Mouse (Mus musculus) spleen, postnatal 14 days (tissue): Measurements from ENCODE around the gene Asphd2.

ENCODE experiments used
- DNase-seq, 2 experiments: peaks; one replicate each; pipeline ENCODE4 v3.0.0; 2021 to 2022; ENCODE audit warnings: low spot score in 2 of 2

Gene Asphd2

GRCm38 (mm10) chr5:112391676-112392323 is 2.9 kb downstream of the Asphd2 start:
- DNase-seq, result no peak

- DNase-seq, result no peak
Measured at GRCm38 (mm10) chr5:112391002-112391401, 3.7 kb downstream of the Asphd2 start.

DNA sequence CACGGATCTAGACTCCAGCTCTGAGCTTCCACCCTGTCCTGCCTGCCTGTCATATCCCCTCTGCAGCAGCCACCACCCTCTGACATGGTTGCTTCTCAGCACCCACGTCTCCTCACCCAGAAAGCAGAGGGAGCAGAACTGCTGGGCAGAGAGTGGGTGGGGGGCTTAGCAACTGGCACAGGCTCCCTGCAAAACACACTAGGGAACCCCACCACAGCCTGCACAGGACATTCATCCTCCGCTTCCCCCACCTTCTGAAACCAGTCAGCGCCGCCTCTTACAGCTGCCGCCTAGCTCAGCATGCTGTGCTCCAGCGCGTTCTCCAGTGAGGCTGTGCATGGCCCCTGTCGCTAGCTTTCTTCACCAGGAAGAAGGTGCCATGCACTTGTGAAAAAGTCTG is 5.3 kb downstream of the Asphd2 start:
- no peak for DNase-seq

- DNase-seq, result no peak
Measured at GRCm38 (mm10) chr5:112385973-112386372, 8.7 kb downstream of the Asphd2 start.

DNA sequence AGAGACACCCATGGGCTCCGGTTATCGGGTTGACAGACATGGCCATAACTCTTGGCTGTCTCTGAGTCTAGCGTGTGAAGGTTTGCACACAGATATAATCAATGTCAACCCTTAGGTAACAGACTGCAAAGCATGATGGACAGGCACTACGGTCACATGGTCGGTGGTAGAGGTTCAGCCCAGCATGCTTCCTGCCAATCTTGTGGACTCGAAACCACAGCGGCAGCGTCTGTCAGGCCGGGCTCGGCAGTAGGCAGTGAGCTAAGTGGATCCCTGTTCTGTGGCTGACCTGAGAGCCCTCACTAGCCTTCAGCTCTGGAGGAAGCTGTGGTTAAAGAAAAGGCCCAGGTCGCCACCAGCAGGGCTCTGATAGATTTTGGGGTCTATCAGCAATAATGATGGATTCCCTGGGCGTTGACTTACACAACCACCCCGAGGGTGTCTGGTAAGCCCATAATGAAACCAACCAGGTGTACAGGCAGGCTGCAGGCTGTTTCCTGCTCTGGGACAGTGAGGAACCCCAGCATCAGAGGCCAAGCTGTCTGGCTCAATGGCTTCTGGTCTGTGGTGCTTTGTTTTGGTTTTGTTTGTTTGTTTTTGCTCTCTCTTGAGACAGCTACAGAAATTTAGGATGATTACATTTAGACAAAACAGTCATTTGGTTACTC is 9.7 kb downstream of the Asphd2 start:
- DNase-seq, result no peak

- no peak for DNase-seq
Measured at GRCm38 (mm10) chr5:112382641-112383330, 11.9 kb downstream of the Asphd2 start.

GRCm38 (mm10) chr5:112382042-112382441 is 12.6 kb downstream of the Asphd2 start:
- DNase-seq, result no peak

DNA sequence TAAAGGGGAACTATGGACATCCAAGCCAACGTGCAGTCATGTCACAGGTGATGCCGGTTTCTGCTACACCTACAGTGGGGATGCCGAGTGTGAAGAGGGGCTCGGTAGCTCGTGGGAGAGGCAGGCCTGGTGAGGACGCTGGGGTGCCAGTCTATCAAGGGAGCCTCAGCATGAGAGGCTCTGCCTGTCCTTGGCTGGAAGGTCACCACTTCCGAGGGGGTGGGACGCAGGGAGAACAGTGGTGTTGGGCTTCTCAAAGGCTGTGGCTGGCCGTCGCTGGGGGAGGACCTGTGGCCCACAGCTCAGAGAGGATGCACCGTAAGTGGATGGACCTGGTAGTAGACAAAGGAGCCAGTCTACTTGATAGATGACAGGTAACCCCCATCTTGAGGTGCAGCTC is 13.5 kb downstream of the Asphd2 start:
- DNase-seq, result no peak

DNA sequence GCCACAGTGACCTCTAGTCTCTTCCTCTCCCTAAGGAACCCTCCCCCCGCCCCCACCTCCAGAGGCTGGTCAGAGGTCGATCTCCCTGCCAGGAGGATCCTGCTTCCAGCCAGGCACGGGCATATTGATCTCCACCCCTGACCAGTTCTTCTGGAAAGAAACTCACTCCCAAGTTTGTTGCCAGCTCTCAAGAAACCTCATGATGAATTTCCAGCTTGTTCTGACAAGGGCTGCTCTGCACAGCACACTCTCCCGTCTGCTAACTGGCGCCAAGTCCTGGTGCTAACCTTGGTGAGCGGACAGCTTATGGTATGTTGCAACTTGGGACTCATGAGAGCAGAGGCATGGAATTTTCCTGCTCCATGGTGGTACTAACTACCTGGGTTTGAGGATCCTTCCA is 15.9 kb downstream of the Asphd2 start:
- DNase-seq, result no peak

GRCm38 (mm10) chr5:112377380-112377779 is 17.3 kb downstream of the Asphd2 start:
- DNase-seq, result no peak

- no peak for DNase-seq
Measured at GRCm38 (mm10) chr5:112376111-112376510, 18.6 kb downstream of the Asphd2 start.

DNA sequence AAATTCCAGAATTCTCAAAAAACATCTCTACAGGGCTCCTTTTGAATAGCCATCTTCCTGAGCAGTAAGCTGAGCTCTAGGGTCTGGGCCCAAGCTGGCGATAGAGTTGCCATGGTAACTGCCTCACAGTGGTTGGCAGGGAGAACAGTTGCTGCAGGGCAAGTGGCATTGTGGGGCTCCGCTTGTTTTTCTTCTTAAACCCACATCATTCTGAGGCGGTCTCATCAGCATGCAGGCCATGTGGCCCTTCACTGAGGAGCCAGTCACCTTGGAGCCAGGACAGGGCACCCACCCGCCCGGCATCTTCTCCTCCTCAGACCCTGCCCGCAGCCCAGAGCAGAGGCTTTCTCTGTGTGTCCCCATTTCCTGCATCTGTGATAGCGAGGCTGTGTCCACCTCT is 22.7 kb downstream of the Asphd2 start:
- no peak for DNase-seq

GRCm38 (mm10) chr5:112370236-112370813 is 24.3 kb downstream of the Asphd2 start:
- no peak for DNase-seq

GRCm38 (mm10) chr5:112369326-112369725 is 25.3 kb downstream of the Asphd2 start:
- DNase-seq, result no peak

- DNase-seq, result no peak
Measured at GRCm38 (mm10) chr5:112368666-112369065, 26.0 kb downstream of the Asphd2 start.

GRCm38 (mm10) chr5:112367929-112368328 is 26.7 kb downstream of the Asphd2 start:
- DNase-seq, result no peak

- DNase-seq, result no peak
Measured at GRCm38 (mm10) chr5:112367338-112367737, 27.3 kb downstream of the Asphd2 start.

DNA sequence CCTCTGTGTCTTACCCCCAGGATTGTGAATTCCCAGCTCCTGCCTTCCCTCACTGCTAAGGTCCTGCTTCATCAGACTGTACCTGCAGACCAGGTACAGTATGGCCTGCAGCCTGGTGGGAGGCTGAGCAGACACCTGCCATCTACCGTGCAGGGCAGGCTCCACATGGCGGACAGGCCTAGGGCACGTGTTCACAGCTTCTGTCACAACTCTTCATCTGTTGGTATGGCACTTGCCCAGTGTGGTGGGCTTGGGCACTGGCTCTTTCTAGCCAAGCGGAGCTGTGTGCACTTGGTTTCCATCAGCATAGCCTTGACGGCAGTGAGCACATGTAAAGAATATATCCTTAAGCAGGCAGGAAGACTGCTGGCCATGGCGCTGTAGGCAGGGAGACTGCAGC is 27.8 kb downstream of the Asphd2 start:
- no peak for DNase-seq

GRCm38 (mm10) chr5:112364184-112364797 is 30.4 kb downstream of the Asphd2 start:
- no peak for DNase-seq

DNA sequence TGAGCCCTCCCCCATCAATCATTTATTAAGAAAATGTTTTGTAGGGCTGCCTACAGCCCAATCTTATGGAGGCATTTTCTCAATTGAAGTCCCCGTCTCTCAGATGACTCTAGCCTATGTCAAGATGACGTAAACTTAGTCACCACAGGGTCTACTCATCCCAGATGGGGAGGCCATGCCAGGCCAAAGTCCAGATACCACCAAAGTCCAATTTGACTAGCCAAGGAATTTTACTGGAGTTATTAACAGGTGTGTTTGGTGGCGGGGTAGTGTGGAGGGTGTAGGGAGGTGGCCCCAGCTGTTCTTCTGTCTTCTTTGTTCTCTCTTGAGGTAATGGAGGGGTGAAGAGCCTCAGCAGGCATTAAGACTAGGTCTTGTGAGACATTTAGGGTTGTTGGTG is 34.6 kb downstream of the Asphd2 start:
- no peak for DNase-seq

GRCm38 (mm10) chr5:112359520-112359919 is 35.1 kb downstream of the Asphd2 start:
- DNase-seq, result no peak

GRCm38 (mm10) chr5:112356322-112356721 is 38.3 kb downstream of the Asphd2 start:
- no peak for DNase-seq
